Mouse (Mus musculus) stomach, embryonic 16.5 days (tissue): Measurements from ENCODE around the gene Fam90a1a. TPM values are rescaled to one million over a fixed set of nuclear protein-coding genes. Genes with fewer than 3 reads are reported as not detected.

Experiments used
- ATAC-seq: fragments of 200-750 bp; cut with Nextera tagmentation; 2 replicates; pipeline ENCODE4 v1.8.0; 2017; ENCODE audit warnings: moderate number of reproducible peaks, moderate TSS enrichment; ENCODE audit not compliant: insufficient read depth, low FRiP score
- H3K27ac ChIP-seq: fragments of 300-500 bp; sonication (generic); 2 replicates; pipeline ENCODE4 v1.5.1; 2014; ENCODE audit warnings: low read length
- H3K27me3 ChIP-seq: fragments of 300-500 bp; sonication (generic); 2 replicates; pipeline ENCODE4 v1.6.1; 2014; ENCODE audit warnings: low read length, control low read depth, mixed read lengths; ENCODE audit not compliant: control insufficient read depth, insufficient read depth
- H3K36me3 ChIP-seq: fragments of 300-500 bp; sonication (generic); 2 replicates; pipeline ENCODE4 v1.6.1; 2014; ENCODE audit warnings: low read length; ENCODE audit not compliant: control insufficient read depth, insufficient read depth
- H3K4me1 ChIP-seq: fragments of 300-500 bp; sonication (generic); 2 replicates; pipeline ENCODE4 v1.6.1; 2014; ENCODE audit warnings: low read length, control low read depth, mixed read lengths; ENCODE audit not compliant: control insufficient read depth, insufficient read depth
- H3K4me2 ChIP-seq: fragments of 300-500 bp; sonication (generic); 2 replicates; pipeline ENCODE4 v1.6.1; 2014; ENCODE audit warnings: low read depth, low read length, mixed read lengths
- H3K4me3 ChIP-seq: fragments of 300-500 bp; sonication (generic); replicated peaks from 2 replicates; pipeline ENCODE4 v1.5.1; 2014; ENCODE audit warnings: mild to moderate bottlenecking, low read length
- H3K9ac ChIP-seq: fragments of 300-500 bp; sonication (generic); 2 replicates; pipeline ENCODE4 v1.6.1; 2014; ENCODE audit warnings: low read length
- H3K9me3 ChIP-seq: fragments of 300-500 bp; sonication (generic); replicated peaks from 2 replicates; pipeline ENCODE4 v1.6.1; 2016; ENCODE audit warnings: low read length, control low read depth; ENCODE audit not compliant: control insufficient read depth
- WGBS: fragments of 180-500 bp; shearing (Covaris S2); extraction: QIAGEN DNeasy Blood & Tissue Kit; methylation state at CpG from one replicate; pipeline ENCODE4 v1.1.7; 2014; 5-methylcytosine and 5-hydroxymethylcytosine counted together
- polyA plus RNA-seq: library from polyadenylated mRNA; unstranded; fragments of >200 nt; fragmentation: Nextera tagmentation; extraction: Ambion mirVana; gene quantifications from 2 replicates; pipeline ENCODE4 v1.2.1, GENCODE M21; 2015

Fam90a1a gene
- polyA plus RNA-seq, 1 experiment from 2014 or later = not detected

- no peak overlapping the region for H3K27ac ChIP-seq
- 5% methylated on average over 9 of the region's 9 CpGs for WGBS
- H3K36me3 ChIP-seq = no peaks in the 10 kb centered on the region
- no peak overlapping the region for H3K4me2 ChIP-seq
- no peaks in the 10 kb centered on the region for H3K4me1 ChIP-seq
- no peaks in the 10 kb centered on the region for H3K9me3 ChIP-seq
- no peak for ATAC-seq
- no peak overlapping the region for H3K9ac ChIP-seq
- no peak overlapping the region for H3K4me3 ChIP-seq
- no peaks in the 10 kb centered on the region for H3K27me3 ChIP-seq
Observed at GRCm38 (mm10) chr8:21955321-21955720, 3.2 kb upstream of the Fam90a1a start.

GRCm38 (mm10) chr8:21956336-21956735 lies 2.2 kb upstream of the Fam90a1a start:
- no peak overlapping the region for H3K4me3 ChIP-seq
- no peak overlapping the region for H3K9ac ChIP-seq
- H3K27ac ChIP-seq = no peak overlapping the region
- 78% methylated on average over 3 of the region's 3 CpGs for WGBS
- H3K36me3 ChIP-seq = no peaks in the 10 kb centered on the region
- ATAC-seq = no peak
- H3K4me2 ChIP-seq = no peak overlapping the region
- no peaks in the 10 kb centered on the region for H3K9me3 ChIP-seq
- H3K27me3 ChIP-seq = no peaks in the 10 kb centered on the region
- no peaks in the 10 kb centered on the region for H3K4me1 ChIP-seq

- Histone ChIP-seq H3K27ac (no peak overlapping the region), H3K4me3 (no peak overlapping the region), H3K27me3 (no peaks in the 10 kb centered on the region), H3K9me3 (no peaks in the 10 kb centered on the region), H3K4me2 (no peak overlapping the region), H3K4me1 (no peaks in the 10 kb centered on the region), H3K36me3 (no peaks in the 10 kb centered on the region), H3K9ac (no peak overlapping the region)
- WGBS = 77% methylated on average over 1 of the region's 1 CpGs
- no peak for ATAC-seq
Observed at GRCm38 (mm10) chr8:21966646-21967045, 8.1 kb downstream of the Fam90a1a start.

GRCm38 (mm10) chr8:21969475-21969874 lies 11.0 kb downstream of the Fam90a1a start, which contains the start of gene Ccdc70:
Gene Ccdc70 (plus strand): TSS chr8:21969775.
- no peaks in the 10 kb centered on the region for H3K4me1 ChIP-seq
- WGBS = 65% methylated on average over 3 of the region's 3 CpGs
- H3K4me2 ChIP-seq = no peak within 1 kb of the TSS
- no peaks in the 10 kb centered on the region for H3K9me3 ChIP-seq
- no peaks in the 10 kb centered on the region for H3K36me3 ChIP-seq
- H3K27ac ChIP-seq = no peak within 1 kb of the TSS
- no peaks in the 10 kb centered on the region for H3K27me3 ChIP-seq
- no peak within 1 kb of the TSS for H3K9ac ChIP-seq
- ATAC-seq = no peak
- no peak within 1 kb of the TSS for H3K4me3 ChIP-seq

DNA sequence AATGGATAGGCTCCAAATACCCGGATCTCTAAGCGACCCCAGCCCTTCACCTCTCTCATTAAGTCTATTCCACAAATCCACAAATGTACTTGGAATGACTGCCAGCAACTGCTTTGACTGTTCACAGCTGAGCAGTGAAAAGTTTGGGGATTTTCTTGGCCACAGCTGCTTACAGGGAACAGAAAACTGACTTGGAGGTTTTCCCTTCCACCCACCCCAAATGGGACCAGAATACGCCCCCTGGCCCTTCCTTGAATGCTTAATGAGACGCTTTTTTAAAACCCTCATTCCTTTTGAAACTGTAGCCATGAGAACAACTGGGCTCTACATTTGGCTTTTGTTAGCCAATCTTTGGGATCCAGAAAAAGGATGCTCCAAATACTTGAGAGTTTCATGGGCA lies 19.7 kb downstream of the Fam90a1a start:
- WGBS = 62% methylated on average over 4 of the region's 4 CpGs
- no peaks in the 10 kb centered on the region for H3K9me3 ChIP-seq
- ATAC-seq = no peak
- no peak overlapping the region for H3K27ac ChIP-seq
- H3K4me2 ChIP-seq = no peak overlapping the region
- no peak overlapping the region for H3K4me3 ChIP-seq
- no peaks in the 10 kb centered on the region for H3K4me1 ChIP-seq
- H3K9ac ChIP-seq = no peak overlapping the region
- H3K36me3 ChIP-seq = no peaks in the 10 kb centered on the region
- no peaks in the 10 kb centered on the region for H3K27me3 ChIP-seq

DNA sequence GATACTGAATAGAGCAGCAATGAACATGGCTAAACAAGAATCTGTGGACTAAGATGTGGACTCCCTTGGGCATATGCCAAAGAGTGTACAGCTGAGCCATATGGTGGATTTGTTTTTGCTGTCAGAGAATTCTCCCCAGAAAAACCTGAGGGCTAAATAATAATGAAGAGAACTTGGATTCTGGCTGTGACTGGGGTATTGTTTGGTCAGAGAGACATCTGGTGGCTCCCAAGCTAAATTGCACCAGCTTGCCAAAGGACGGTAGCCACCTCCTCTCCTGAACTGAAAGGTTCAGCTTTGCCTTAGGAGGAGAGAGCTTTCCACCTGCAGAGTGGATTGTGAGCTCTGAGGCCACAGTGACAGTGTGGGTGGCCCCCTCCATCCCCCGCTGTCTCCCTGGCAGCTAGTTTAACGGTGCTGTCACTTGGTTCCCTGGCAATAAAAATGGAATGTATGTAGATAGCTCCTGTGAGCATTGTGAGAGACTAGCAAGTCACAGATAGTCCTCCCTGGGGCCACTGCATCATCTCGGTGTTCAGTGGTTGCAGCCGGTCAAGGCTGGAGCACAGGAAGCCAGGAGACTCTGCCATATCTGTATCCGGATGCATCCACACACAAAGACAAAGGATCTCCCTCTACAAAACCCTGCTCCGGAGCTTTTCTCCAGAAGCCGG lies 23.3 kb downstream of the Fam90a1a start:
- H3K4me3 ChIP-seq = no peak overlapping the region
- H3K4me1 ChIP-seq = no peaks in the 10 kb centered on the region
- no peak overlapping the region for H3K4me2 ChIP-seq
- no peak overlapping the region for H3K27ac ChIP-seq
- H3K27me3 ChIP-seq = no peaks in the 10 kb centered on the region
- H3K9ac ChIP-seq = no peak overlapping the region
- H3K36me3 ChIP-seq = no peaks in the 10 kb centered on the region
- 66% methylated on average over 8 of the region's 8 CpGs for WGBS
- ATAC-seq = no peak
- no peaks in the 10 kb centered on the region for H3K9me3 ChIP-seq

DNA sequence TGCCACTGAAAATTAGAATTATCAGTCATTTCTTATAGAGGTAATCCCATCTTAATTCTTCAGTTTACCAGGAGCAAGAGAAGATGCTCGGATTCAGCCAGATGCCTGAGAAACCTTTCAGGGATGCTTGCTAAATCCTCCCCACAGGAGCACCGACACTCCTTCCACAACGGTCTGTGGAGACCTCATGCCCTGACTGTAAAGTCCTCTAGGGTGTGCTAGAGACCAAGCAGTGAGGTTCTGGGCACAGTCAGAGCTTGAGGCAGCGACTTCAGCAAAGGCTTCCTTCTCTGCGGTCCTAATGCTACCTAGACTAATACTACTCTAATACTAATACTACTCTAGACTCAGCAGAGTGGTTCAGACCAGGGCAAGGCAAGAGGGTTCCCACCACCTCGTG lies 33.7 kb downstream of the Fam90a1a start:
- ATAC-seq = 0 out of 2 replicates have a peak, but pooled peaks have one; percentile 47
- no peak overlapping the region for H3K9ac ChIP-seq

GRCm38 (mm10) chr8:21995181-21995580 lies 36.7 kb downstream of the Fam90a1a start:
- WGBS = 37% methylated on average over 3 of the region's 3 CpGs
- Histone ChIP-seq H3K4me3 (no peak overlapping the region), H3K27ac (no peak overlapping the region), H3K9me3 (no peaks in the 10 kb centered on the region), H3K36me3 (no peaks in the 10 kb centered on the region), H3K27me3 (no peaks in the 10 kb centered on the region), H3K4me2 (no peak overlapping the region), H3K4me1 (no peaks in the 10 kb centered on the region), H3K9ac (no peak overlapping the region)
- no peak for ATAC-seq

More for the DNA sequence above, 33.7 kb downstream of the Fam90a1a start:
- WGBS = 20% methylated on average over 6 of the region's 6 CpGs
- Histone ChIP-seq H3K27me3 (no peaks in the 10 kb centered on the region), H3K4me2 (no peak overlapping the region), H3K4me1 (no peaks in the 10 kb centered on the region), H3K9me3 (no peaks in the 10 kb centered on the region), H3K36me3 (no peaks in the 10 kb centered on the region), H3K4me3 (no peak overlapping the region), H3K27ac (no peak overlapping the region)

DNA sequence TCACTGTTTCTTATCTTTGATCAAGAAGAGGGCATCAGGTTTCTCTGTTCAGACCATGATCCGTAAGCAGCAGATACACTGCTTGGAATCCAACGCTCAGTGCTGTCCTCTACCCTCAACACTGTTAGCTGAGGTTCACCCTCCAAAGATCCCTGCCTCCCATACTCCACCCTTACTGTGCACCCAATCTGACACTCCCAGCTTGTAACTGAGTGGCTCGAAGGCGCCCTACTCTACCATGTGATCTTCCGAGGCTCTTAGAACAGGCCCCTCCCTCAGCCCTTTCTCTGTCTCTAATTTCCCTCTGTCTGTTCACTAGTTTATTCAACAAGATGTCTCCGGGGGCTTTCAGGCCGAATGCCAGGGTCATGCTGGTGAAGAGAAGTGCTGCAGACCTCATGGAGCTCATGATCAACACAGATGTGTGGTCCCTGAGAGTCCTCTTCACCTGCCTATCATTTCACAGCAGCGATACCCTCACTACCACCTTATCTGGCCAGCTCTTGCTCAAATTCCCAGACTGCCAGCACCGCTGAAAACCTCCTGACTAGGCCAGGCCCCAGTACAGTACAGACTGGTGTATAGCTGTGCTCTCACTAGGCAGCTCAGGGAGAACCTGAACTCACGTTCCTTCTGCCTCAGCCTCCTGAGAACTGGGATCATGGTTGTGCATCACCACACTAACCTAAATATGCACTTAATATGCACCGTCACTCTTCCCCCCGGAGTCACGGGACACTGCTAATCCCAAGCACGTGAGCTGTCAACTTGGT lies 46.4 kb downstream of the Fam90a1a start:
- no peak for ATAC-seq
- Histone ChIP-seq H3K4me1 (no peaks in the 10 kb centered on the region), H3K9ac (no peak overlapping the region), H3K27me3 (no peaks in the 10 kb centered on the region), H3K27ac (no peak overlapping the region), H3K4me3 (no peak overlapping the region), H3K4me2 (no peak overlapping the region), H3K9me3 (no peaks in the 10 kb centered on the region), H3K36me3 (no peaks in the 10 kb centered on the region)
- 78% methylated on average over 14 of the region's 14 CpGs for WGBS
